Mouse (Mus musculus) cerebellum, postnatal 36 days (tissue): ENCODE measurements around the gene Slc4a5.

ENCODE experiments used
- DNase-seq, 2 experiments: peaks; one replicate each; pipeline ENCODE4 v3.0.0; 2021 to 2022; ENCODE audit warnings: mixed read lengths in 2 of 2

The Slc4a5 gene

GRCm38 (mm10) chr6:83352666-83353410 lies 133.2 kb downstream of the Slc4a5 start:
- peak; percentile 86 to 91 for DNase-seq
